Mouse (Mus musculus) monocyte, adult 59 days (primary cell): Measurements from ENCODE around the gene Ucn. TPM values are rescaled to one million over a fixed set of nuclear protein-coding genes. Genes with fewer than 3 reads are reported as not detected.

Source experiments
- total RNA-seq, 2 experiments: library from RNA; stranded (reverse); gene quantifications; one replicate each; pipeline ENCODE4 v1.2.4; 2023

The Ucn gene
- not detected for total RNA-seq

GRCm38 (mm10) chr5:31138241-31138967, at the start of gene Ucn:
Gene Ucn (minus strand): TSS chr5:31138829.

GRCm38 (mm10) chr5:31179766-31180630, 41.4 kb upstream of the Ucn start, which contains the start of the genes Gm29609 and Gtf3c2:
Gene Gm29609 (minus strand): TSS chr5:31179911.
Gene Gtf3c2 (minus strand): TSS chr5:31180144.

GRCm38 (mm10) chr5:31154152-31154553, 15.5 kb upstream of the Ucn start, which contains the start of gene Mpv17:
Gene Mpv17 (minus strand): TSS chr5:31154251.

GRCm38 (mm10) chr5:31116354-31116753, 22.3 kb downstream of the Ucn start, which contains the start of gene Trim54:
Gene Trim54 (plus strand): TSS chr5:31116712.

GRCm38 (mm10) chr5:31108000-31108490, 30.6 kb downstream of the Ucn start, which contains the start of gene Slc30a3:
Gene Slc30a3 (minus strand): TSS chr5:31108237.

GRCm38 (mm10) chr5:31105814-31106335, 32.8 kb downstream of the Ucn start, which contains the start of gene Dnajc5g:
Gene Dnajc5g (plus strand): TSS chr5:31106285.

Other genes with a start within 250 kb of the Ucn start
- 100 to 1,000 TPM; 172 to 184 TPM for gene Ost4, start 231.0 kb downstream of the Ucn start, total RNA-seq
- gene Emilin1, start 225.4 kb downstream of the Ucn start, total RNA-seq, result 10 to 100 TPM; 35.0 to 39.5 TPM
- 10 to 100 TPM; 43.8 to 50.5 TPM for gene Khk, start 217.4 kb downstream of the Ucn start, total RNA-seq
- gene Cgref1, start 193.2 kb downstream of the Ucn start, total RNA-seq, result under 1 TPM in 1 of 2 experiments, not detected in 1; 0.82 TPM
- 100 to 1,000 TPM; 233 to 245 TPM for gene Preb, start 178.5 kb downstream of the Ucn start, total RNA-seq
- gene Tcf23, start 170.2 kb downstream of the Ucn start, total RNA-seq, result not detected
- 10 to 100 TPM; 35.0 to 42.6 TPM for gene Atraid, start 90.5 kb downstream of the Ucn start, total RNA-seq
- gene Slc5a6, start 89.9 kb downstream of the Ucn start, total RNA-seq, result 1 to 10 TPM; 5.9 to 7.9 TPM
- 10 to 100 TPM; 17.6 to 20.7 TPM for gene Cad, start 84.0 kb downstream of the Ucn start, total RNA-seq
- gene Dnajc5g, start 32.5 kb downstream of the Ucn start, total RNA-seq, result not detected
- not detected for gene Slc30a3, start 30.6 kb downstream of the Ucn start, total RNA-seq
- gene Trim54, start 22.1 kb downstream of the Ucn start, total RNA-seq, result not detected
- 10 to 100 TPM; 23.0 to 25.1 TPM for gene Mpv17, start 15.4 kb upstream of the Ucn start, total RNA-seq
- gene Gm29609, start 41.1 kb upstream of the Ucn start, total RNA-seq, result 1 to 10 TPM; 1.0 to 3.6 TPM
- gene Gtf3c2, start 41.3 kb upstream of the Ucn start, total RNA-seq, result 100 to 1,000 TPM in 1 of 2 experiments, 10 to 100 TPM in 1; 87.8 to 104 TPM
- gene Snx17, start 54.4 kb upstream of the Ucn start, total RNA-seq, result 10 to 100 TPM; 64.1 to 75.9 TPM
- 10 to 100 TPM; 18.8 to 21.9 TPM for gene Eif2b4, start 54.6 kb upstream of the Ucn start, total RNA-seq
- gene Zfp513, start 63.5 kb upstream of the Ucn start, total RNA-seq, result 10 to 100 TPM; 40.5 to 42.8 TPM
- gene Ppm1g, start 81.9 kb upstream of the Ucn start, total RNA-seq, result 10 to 100 TPM; 81.2 to 81.7 TPM
- gene Nrbp1, start 102.0 kb upstream of the Ucn start, total RNA-seq, result 100 to 1,000 TPM; 178 to 180 TPM
- gene Gm9970, start 102.4 kb upstream of the Ucn start, total RNA-seq, result not detected
- 10 to 100 TPM in 1 of 2 experiments, 1 to 10 TPM in 1; 7.8 to 10.9 TPM for gene Krtcap3, start 112.9 kb upstream of the Ucn start, total RNA-seq
- 10 to 100 TPM; 24.1 to 25.1 TPM for gene Ift172, start 152.3 kb upstream of the Ucn start, total RNA-seq
- not detected for gene Fndc4, start 157.3 kb upstream of the Ucn start, total RNA-seq
- not detected for gene Gckr, start 158.6 kb upstream of the Ucn start, total RNA-seq